Mouse (Mus musculus) heart, postnatal 36 days (tissue): ENCODE results near the gene Gdpd5. TPM values are rescaled to one million over a fixed set of nuclear protein-coding genes. Genes with fewer than 3 reads are reported as not detected.
"Not testable (repeated sequence)": the region's sequence is repeated elsewhere in the genome, so short reads cannot be mapped to it uniquely, and the experiment has no call there.

Source experiments
- DNase-seq, 2 experiments: peaks; one replicate each; pipeline ENCODE4 v3.0.0; 2021 to 2022
- intact Hi-C: fragments of 180-260 bp; cut with DNase I; formaldehyde crosslinking; loops from one replicate; pipeline ENCODE4 v1.15.1; 2025
- total RNA-seq, 2 experiments: library from RNA; stranded (reverse); gene quantifications; 2 replicates each; pipeline ENCODE4 v1.2.3; 2021

Gdpd5 gene
- total RNA-seq, 2 experiments from 2014 or later, result 22.6 to 23.2 TPM

GRCm38 (mm10) chr7:99468283-99469132 is 87.3 kb downstream of the Gdpd5 start:
- intact Hi-C loops, result no loop called here
- peak; percentile 61 to 71 for DNase-seq

GRCm38 (mm10) chr7:99469680-99470405 is 88.6 kb downstream of the Gdpd5 start:
- peak in 1 of 2 experiments; percentile 17 for DNase-seq
- intact Hi-C loops, result no loop called here

DNA sequence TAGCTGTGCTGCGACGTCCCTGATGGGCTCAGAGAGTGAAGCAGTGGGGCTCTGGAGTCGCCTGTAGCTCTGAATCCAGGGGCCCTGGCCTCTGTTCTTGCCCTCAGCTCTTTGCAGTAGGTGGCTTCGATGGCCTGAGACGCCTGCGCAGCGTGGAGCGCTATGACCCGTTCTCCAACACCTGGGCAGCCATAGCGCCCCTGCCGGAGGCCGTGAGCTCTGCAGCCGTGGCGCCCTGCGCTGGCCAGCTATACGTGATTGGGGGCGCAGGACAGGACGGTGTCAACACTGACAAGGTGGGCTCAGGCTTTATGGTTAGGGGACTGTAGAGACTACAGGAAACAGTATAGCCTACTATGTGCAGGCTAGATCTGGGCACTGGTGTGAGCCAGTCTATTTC is 90.4 kb downstream of the Gdpd5 start:
- intact Hi-C loops, result no loop called here

DNA sequence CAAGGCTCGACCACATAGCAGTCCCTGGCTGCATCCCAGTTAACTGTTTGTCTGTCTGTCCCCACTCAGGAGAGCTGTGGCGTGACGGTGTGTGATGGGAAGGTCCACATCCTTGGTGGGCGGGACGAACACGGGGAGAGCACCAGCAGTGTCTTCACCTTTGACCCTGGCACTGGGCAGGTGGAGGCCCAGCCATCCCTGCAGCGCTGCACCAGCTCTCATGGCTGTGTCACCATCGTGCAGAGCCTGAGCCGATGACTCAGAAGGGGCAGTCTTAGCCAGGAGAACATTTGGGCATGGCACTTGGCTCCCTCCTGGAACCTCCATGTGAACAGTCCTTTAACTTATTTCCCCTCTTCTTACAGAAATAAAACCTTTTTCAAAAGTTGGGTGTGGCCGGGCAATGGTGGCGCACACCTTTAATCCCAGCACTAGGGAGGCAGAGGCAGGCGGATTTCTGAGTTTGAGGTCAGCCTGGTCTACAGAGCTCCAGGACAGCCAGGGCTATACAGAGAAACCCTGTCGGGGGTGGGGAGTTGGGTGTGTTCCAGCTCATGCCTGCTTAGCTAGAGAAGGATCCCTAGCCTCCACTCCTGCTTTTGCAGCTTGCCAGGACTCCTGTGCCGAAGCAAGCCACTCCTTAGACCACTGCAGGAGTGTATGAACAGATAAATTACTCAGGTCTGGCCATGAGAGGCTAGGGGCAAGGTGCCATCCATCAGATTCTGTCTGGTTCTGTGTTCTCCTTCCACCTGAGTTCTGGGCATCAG is 92.6 kb downstream of the Gdpd5 start:
- intact Hi-C loops, result no loop called here
- no peak for DNase-seq

More for the DNA sequence above, 90.4 kb downstream of the Gdpd5 start:
- DNase-seq, result no peak

DNA sequence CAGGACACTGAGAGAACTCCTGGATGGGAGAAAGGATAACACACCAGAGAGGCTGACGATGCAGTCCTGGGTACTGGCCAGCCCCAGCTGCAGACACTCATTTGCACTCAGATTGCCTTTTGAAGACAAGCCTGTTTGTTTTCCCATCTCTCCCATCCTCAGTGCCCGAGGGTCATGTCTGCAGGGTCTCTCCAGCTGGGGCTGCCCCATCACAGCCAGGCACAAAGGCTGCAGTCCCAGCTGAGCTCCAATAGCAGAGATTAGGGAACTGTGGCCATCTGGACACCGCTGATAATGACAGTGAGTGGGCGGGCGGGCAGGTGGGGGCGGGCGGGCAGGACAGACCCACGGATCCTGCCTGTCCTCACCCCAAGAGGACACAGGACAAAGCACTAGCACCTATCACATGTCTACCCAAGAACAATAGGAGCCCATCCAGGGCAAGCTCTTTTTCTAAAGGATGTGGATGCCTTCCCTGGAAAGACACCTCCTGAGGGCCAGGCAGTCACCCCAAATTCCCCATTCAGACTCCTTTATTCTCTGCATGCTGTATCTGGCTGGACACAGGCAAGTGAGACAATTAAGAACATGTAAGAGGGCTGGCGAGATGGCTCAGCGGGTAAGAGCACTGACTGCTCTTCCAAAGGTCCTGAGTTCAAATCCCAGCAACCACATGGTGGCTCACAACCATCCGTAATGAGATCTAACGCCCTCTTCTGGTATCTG is 93.8 kb downstream of the Gdpd5 start:
- intact Hi-C loops, result no loop called here
- no peak for DNase-seq

DNA sequence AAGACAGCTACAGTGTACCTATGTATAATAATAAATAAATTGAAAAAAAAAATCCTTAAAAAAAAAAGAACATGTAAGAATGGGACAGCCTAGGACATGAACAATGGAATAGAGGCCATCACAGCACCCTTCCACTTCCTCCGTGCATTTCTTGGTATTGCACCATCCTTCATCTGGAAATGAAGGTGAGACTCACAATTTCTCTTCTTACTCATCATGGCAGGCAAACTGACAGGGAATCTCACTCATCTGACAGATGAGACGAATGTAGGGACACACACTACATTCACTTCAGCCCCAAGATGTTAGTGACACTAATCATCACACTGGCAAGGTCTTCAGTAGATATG is 94.3 kb downstream of the Gdpd5 start:
- no peak for DNase-seq
- intact Hi-C loops, result no loop called here

DNA sequence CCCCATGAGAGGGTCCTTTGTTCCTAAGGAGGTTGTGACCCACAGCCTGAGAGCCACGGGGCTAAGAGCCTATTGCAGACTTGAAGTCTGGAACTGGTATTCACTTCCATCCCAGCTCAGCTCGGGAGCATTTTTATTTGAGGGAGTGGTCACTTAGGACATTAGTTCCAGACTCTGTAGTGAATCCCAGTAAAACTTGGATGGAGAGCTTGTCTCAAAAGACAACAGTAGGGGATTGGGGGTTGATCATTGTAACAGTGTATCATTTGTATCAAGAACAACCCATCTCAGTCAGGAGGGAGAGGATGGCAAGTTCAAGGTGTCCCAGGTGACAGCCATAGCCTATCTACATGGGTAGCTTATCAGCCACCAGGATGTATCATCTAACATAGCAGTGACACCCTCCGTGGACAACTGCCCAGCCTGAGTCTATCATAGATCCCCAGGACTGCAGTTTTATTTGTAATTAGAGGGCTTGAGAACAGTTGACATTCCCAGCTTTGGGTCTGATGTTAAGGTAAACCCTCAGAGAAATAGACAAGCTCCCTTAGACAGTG is 95.4 kb downstream of the Gdpd5 start:
- DNase-seq, result no peak
- intact Hi-C loops, result no loop called here

GRCm38 (mm10) chr7:99477235-99477634 is 96.0 kb downstream of the Gdpd5 start:
- no peak for DNase-seq
- intact Hi-C loops, result no loop called here

DNA sequence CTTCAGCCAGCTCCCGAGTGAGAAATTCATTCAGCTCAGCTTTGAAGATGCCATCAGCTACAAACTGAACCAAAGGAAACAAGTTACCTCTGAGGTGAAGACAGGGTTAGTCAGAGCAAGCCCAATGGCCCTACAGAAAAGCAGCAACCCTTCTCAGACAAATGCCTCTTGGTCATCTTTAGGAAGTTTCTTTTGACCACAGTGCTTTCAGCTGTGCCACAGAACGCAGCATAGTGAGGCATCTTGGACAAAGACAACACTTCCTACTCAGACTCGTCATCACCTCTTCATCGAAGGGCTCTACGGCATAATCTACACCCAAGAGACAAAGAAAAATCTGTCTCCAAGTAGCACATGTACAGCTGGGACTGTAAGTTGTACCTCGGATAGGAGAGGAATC is 101.4 kb downstream of the Gdpd5 start:
- intact Hi-C loops, result loop anchor here (5.0 to 10.0 kb wide), 2 partner anchors 380 to 492 kb away; partner anchors contain the start of gene Spcs2
- no peak for DNase-seq

- DNase-seq, result peak; percentile 89 to 94
- intact Hi-C loops, result loop anchor here (5.0 to 10.0 kb wide), 2 partner anchors 379 to 491 kb away; partner anchors contain the start of gene Spcs2
Observed at GRCm38 (mm10) chr7:99483271-99483923, 102.2 kb downstream of the Gdpd5 start, which contains the start of gene Rps3. Rps3 (minus strand) TSS chr7:99483738.

DNA sequence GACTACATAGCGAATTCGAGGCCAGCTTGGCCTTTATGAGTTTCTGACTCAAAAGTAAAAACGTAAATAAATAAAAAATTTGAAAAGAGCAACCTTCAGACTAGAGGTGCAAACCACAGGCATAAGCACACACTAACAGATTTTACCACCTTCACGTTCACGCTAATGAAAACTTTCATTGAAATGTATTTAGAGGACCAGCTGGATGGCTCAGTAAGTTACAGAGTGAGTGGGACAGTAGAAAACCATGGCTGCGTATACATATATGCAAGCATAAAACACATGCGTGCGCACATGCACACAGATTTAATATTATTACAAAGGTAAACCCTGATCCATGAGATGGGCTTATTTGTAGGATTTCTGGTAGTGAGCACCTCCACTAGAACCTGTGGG is 102.7 kb downstream of the Gdpd5 start:
- no peak for DNase-seq
- intact Hi-C loops, result loop anchor here (5.0 to 10.0 kb wide), 2 partner anchors 378 to 491 kb away; partner anchors contain the start of gene Spcs2

GRCm38 (mm10) chr7:99484679-99485078 is 103.5 kb downstream of the Gdpd5 start:
- DNase-seq, result no peak
- intact Hi-C loops, result loop anchor here (5.0 to 10.0 kb wide), 2 partner anchors 378 to 490 kb away; partner anchors contain the start of gene Spcs2

DNA sequence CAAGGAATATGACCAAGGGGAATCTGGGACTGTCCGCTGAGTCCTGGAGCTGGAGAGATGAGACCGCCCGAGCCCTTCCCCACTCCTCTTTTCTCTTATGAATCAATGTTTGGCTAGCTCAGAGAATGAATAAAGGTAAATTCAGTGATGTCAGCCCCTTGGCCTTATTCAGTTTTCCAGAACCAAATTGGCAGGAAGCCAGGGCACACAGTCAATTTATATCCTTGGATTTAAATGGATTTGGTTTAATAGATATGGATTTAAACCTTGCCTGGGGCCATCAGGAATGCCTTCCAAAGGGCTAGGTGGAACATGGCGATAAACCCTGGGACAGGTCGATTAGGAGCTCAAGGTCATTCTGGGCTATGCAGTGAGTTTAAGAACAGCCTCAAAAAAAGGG is 108.5 kb downstream of the Gdpd5 start:
- intact Hi-C loops, result loop anchor here (10.0 kb wide), 1 partner anchor 485 kb away; no protein-coding TSS in a partner anchor
- DNase-seq, result no peak

DNA sequence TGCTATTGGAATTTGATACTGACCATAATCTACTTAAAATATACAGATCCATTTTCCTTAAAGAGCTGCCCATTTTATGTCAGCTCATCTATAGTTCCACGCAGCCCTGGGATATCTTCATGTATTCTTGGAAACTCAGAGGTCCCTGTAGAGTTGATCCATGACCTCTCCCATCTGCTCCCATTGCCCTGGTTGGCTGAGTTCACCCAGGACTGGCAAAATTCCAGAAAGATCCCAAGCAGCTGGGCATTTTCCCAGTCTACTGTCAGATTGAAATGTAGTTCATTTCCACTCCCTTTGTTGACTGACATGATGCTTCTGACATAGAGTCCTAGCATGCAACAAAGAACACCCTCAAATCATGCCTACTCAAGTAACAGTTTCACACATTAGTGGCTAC is 117.9 kb downstream of the Gdpd5 start:
- no peak for DNase-seq
- intact Hi-C loops, result loop anchor here (5.0 kb wide), 1 partner anchor 298 kb away; no protein-coding TSS in a partner anchor

DNA sequence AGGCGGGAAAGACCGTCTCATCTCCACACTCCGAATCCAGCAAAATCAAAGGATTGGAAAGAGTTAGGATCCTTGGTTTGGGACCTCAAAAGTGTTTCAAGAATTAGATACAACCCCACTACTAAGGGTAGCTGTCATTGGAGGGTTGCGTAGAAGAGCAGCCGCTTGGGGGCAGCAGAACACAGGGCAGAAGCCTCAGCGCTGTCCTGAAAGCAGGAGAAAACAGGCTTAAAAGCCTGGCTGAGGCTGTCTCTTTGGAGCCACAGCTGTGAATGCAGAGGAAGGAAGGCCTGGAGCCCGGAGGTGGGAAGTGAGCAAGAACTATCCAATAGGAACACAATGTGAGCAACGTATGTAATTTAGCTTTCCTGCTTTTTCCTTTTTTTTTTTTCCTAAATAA is 119.0 kb downstream of the Gdpd5 start:
- DNase-seq, result peak; percentile 81 to 88
- intact Hi-C loops, result loop anchor here (1.0 to 5.0 kb wide), 4 partner anchors 37 to 377 kb away; partner anchors contain the start of gene Arrb1

DNA sequence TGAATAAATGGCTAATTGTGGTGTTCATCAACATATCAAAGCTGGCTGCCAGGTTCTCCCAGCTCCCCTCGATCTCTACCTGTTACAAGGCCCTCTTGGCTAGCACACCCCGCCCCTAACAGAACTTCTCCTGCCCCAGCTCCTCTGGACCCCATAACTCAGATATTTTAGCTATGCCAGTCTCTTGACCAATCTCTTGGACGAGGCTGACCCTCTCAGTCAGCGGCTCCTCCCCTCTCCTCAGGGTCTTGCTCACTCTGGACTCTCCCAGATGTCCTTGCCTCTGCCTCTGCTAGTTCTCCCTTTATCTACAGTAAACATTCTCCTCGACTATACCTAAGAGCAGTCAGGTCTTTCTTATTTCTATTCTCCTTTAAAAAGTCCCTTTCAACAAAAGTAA is 119.4 kb downstream of the Gdpd5 start:
- DNase-seq, result no peak
- intact Hi-C loops, result loop anchor here (1.0 to 5.0 kb wide), 4 partner anchors 37 to 377 kb away; partner anchors contain the start of gene Arrb1

GRCm38 (mm10) chr7:99501148-99501547 is 119.9 kb downstream of the Gdpd5 start:
- intact Hi-C loops, result loop anchor here (5.0 kb wide), 2 partner anchors 36 to 376 kb away; partner anchors contain the start of gene Arrb1

DNA sequence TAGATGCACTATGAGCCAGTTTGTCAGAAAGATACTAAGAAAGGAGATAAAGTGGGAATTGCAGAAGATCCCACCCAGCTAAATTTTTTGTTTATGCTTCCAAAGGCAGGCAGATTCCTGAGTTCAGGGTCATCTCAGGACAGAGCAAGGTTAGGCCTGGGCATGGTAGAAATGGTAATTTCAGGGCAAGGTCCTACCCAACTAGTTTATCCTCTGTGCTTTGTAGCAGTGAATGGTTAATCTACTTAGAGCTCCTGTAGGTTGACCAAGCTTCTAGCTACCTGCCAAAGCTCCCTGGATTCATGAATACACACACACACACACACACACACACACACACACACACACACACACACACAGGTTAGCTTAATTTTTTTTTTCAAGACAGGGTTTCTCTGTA is 123.3 kb downstream of the Gdpd5 start:
- DNase-seq, result no peak
- intact Hi-C loops, result loop anchor here (5.0 kb wide), 2 partner anchors 33 to 373 kb away; partner anchors contain the start of gene Arrb1

More at GRCm38 (mm10) chr7:99501148-99501547, 119.9 kb downstream of the Gdpd5 start:
- DNase-seq, result no peak

- intact Hi-C loops, DNase-seq: not testable (repeated sequence)
Observed at GRCm38 (mm10) chr7:99508187-99508586, 127.0 kb downstream of the Gdpd5 start.
